Mouse (Mus musculus): Measurements from ENCODE around the gene Zbtb16.
A peak's percentile ranks its signal among the peaks of the same experiment; 100 is the strongest.

The Zbtb16 gene

GRCm38 (mm10) chr9:48801322-48801721 lies 34.7 kb downstream of the Zbtb16 start:
- no peak for DNase-seq

- DNase-seq, result no peak
These were observed 35.4 kb downstream of the Zbtb16 start for GRCm38 (mm10) chr9:48800627-48801026.

- DNase-seq, result no peak
These were observed 38.0 kb downstream of the Zbtb16 start for GRCm38 (mm10) chr9:48798044-48798443.

- DNase-seq, result no peak
These were observed 39.7 kb downstream of the Zbtb16 start for GRCm38 (mm10) chr9:48796267-48796822.

- DNase-seq, result no peak
These were observed 40.3 kb downstream of the Zbtb16 start for GRCm38 (mm10) chr9:48795740-48796139.

- no peak for DNase-seq
These were observed 40.9 kb downstream of the Zbtb16 start for GRCm38 (mm10) chr9:48795095-48795494.

GRCm38 (mm10) chr9:48794463-48794862 lies 41.6 kb downstream of the Zbtb16 start:
- no peak for DNase-seq

GRCm38 (mm10) chr9:48793638-48794188 lies 42.3 kb downstream of the Zbtb16 start:
- no peak for DNase-seq

GRCm38 (mm10) chr9:48790575-48790974 lies 45.4 kb downstream of the Zbtb16 start:
- no peak for DNase-seq

GRCm38 (mm10) chr9:48787906-48788410 lies 48.1 kb downstream of the Zbtb16 start:
- DNase-seq, result no peak

- DNase-seq, result no peak
These were observed 48.7 kb downstream of the Zbtb16 start for GRCm38 (mm10) chr9:48787321-48787720.

GRCm38 (mm10) chr9:48786814-48787213 lies 49.2 kb downstream of the Zbtb16 start:
- DNase-seq, result peak; percentile 32

- no peak for DNase-seq
These were observed 51.1 kb downstream of the Zbtb16 start for GRCm38 (mm10) chr9:48784937-48785336.

- DNase-seq, result no peak
These were observed 52.7 kb downstream of the Zbtb16 start for GRCm38 (mm10) chr9:48783292-48783691.

GRCm38 (mm10) chr9:48782284-48783060 lies 53.5 kb downstream of the Zbtb16 start:
- DNase-seq, result no peak

- no peak for DNase-seq
These were observed 59.8 kb downstream of the Zbtb16 start for GRCm38 (mm10) chr9:48776268-48776667.

GRCm38 (mm10) chr9:48775561-48775960 lies 60.5 kb downstream of the Zbtb16 start:
- DNase-seq, result no peak

GRCm38 (mm10) chr9:48773710-48774109 lies 62.3 kb downstream of the Zbtb16 start:
- DNase-seq, result no peak

GRCm38 (mm10) chr9:48773130-48773529 lies 62.9 kb downstream of the Zbtb16 start:
- no peak for DNase-seq

- no peak for DNase-seq
These were observed 64.5 kb downstream of the Zbtb16 start for GRCm38 (mm10) chr9:48771504-48771903.

GRCm38 (mm10) chr9:48768965-48769364 lies 67.1 kb downstream of the Zbtb16 start:
- no peak for DNase-seq

GRCm38 (mm10) chr9:48767666-48768432 lies 68.2 kb downstream of the Zbtb16 start:
- no peak for DNase-seq

- DNase-seq, result no peak
These were observed 70.1 kb downstream of the Zbtb16 start for GRCm38 (mm10) chr9:48765927-48766326.

Measured in kidney, adult 11 months (tissue).